Mouse (Mus musculus): ENCODE results near the gene Dcst1.

DNA sequence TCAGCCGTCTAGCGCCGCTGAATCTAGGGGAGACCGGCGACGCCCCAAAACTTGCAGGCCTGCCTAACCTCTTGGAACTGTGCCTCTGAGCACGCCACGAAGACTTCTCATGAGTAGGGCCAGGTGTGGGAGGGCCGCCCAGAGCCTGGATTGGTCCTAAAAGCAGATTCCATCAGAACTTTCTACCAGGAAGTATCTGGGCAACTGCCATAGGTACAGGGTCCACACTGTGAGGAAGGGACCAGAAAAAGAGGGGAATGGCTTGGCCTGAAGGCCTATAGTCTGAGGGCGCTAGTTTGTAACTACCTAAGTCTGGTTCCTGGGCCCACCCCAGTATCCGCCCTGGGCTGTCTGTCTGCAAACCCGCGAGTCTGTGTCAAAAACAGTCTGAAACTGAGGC is 33.5 kb downstream of the Dcst1 start:
- TF ChIP-seq HCFC1 (IDR thresholded peaks at IDR 0.05; ENCODE audit: borderline replicate concordance, insufficient read depth, low read length) (no peak), CHD2 (IDR thresholded peaks at IDR 0.05; ENCODE audit: low read depth, low read length) (no peak), ZC3H11A (IDR thresholded peaks at IDR 0.05; ENCODE audit: borderline replicate concordance, low read depth, low read length) (no peak), ZNF384 (IDR thresholded peaks at IDR 0.05; ENCODE audit: low read depth, low read length) (no peak), MAFK (IDR thresholded peaks at IDR 0.05; ENCODE audit: insufficient read depth, low read depth, low read length) (no peak)
